Mouse (Mus musculus) liver, embryonic 14.5 days (tissue): ENCODE results near the gene 2310022A10Rik. TPM values are rescaled to one million over a fixed set of nuclear protein-coding genes. Genes with fewer than 3 reads are reported as not detected.

Experiments used
- ATAC-seq: fragments of 200-750 bp; cut with Nextera tagmentation; 2 replicates; pipeline ENCODE4 v1.8.0; 2017; ENCODE audit warnings: moderate number of reproducible peaks, mild to moderate bottlenecking, moderate library complexity; ENCODE audit not compliant: insufficient read depth
- DNase-seq, 3 experiments: peaks; one replicate each; pipeline ENCODE4 v3.0.0-alpha.2; 2012 to 2013; ENCODE audit warnings: low read depth in 3 of 3, low spot score in 3 of 3
- H3K27ac ChIP-seq: fragments of 300-500 bp; sonication (generic); 2 replicates; pipeline ENCODE4 v1.5.1; 2014; ENCODE audit warnings: moderate library complexity, mild to moderate bottlenecking, control low read depth, inconsistent platforms
- H3K27me3 ChIP-seq: fragments of 300-500 bp; sonication (generic); 2 replicates; pipeline ENCODE4 v1.6.1; 2014; ENCODE audit warnings: mild to moderate bottlenecking, low read length, moderate library complexity; ENCODE audit not compliant: control insufficient read depth, insufficient read depth
- H3K36me3 ChIP-seq: fragments of 300-500 bp; sonication (generic); replicated peaks from 2 replicates; pipeline ENCODE4 v1.6.1; 2014; ENCODE audit warnings: low read depth; ENCODE audit not compliant: control insufficient read depth, insufficient read depth
- H3K4me1 ChIP-seq, 2 experiments: fragments of 200-500 bp in 1 of 2; fragments of 300-500 bp in 1 of 2; sonication (generic) in 1 of 2; replicated peaks; 2 replicates each; pipeline ENCODE4 v1.6.1; 2012 to 2014; ENCODE audit warnings: antibody characterized with exemption in 1 of 2, inconsistent platforms in 1 of 2, low read length in 1 of 2; ENCODE audit not compliant: control insufficient read depth in 2 of 2, insufficient read depth in 2 of 2
- H3K4me2 ChIP-seq: fragments of 300-500 bp; sonication (generic); 2 replicates; pipeline ENCODE4 v1.6.1; 2014; ENCODE audit warnings: low read depth, mild to moderate bottlenecking, control low read depth, moderate library complexity
- H3K4me3 ChIP-seq, 2 experiments: fragments of 200-500 bp in 1 of 2; fragments of 300-500 bp in 1 of 2; sonication (generic) in 1 of 2; 2 replicates each; pipeline ENCODE4 v1.5.1; 2012 to 2014; ENCODE audit warnings: low read depth in 2 of 2, low read length in 2 of 2, mild to moderate bottlenecking in 2 of 2, control low read depth in 1 of 2, inconsistent platforms in 1 of 2, moderate library complexity in 1 of 2; ENCODE audit not compliant: insufficient read depth in 1 of 2
- H3K9ac ChIP-seq: fragments of 300-500 bp; sonication (generic); replicated peaks from 2 replicates; pipeline ENCODE4 v1.6.1; 2014; ENCODE audit warnings: mild to moderate bottlenecking, control low read depth, moderate library complexity
- H3K9me3 ChIP-seq: fragments of 300-500 bp; sonication (generic); 2 replicates; pipeline ENCODE4 v1.6.1; 2016; ENCODE audit warnings: low read length, mixed read lengths; ENCODE audit not compliant: control insufficient read depth
- CTCF ChIP-seq: IDR thresholded peaks from 2 replicates; pipeline ENCODE4 v1.5.1; 2016; ENCODE audit warnings: antibody characterized with exemption, low read depth, control low read depth
- EP300 ChIP-seq: IDR thresholded peaks from 2 replicates; pipeline ENCODE4 v1.6.1; 2016; ENCODE audit warnings: antibody characterized with exemption, low read depth
- WGBS: fragments of 180-500 bp; shearing (Covaris S2); extraction: QIAGEN DNeasy Blood & Tissue Kit; methylation state at CpG from one replicate; pipeline ENCODE4 v1.1.7; 2014; ENCODE audit not compliant: insufficient replicate concordance; 5-methylcytosine and 5-hydroxymethylcytosine counted together
- polyA plus RNA-seq, 2 experiments: library from polyadenylated mRNA; depleted of rRNA in 1 of 2; stranded (reverse) in 1 of 2; unstranded in 1 of 2; fragments of >200 nt; fragmentation: Nextera tagmentation in 1 of 2; extraction: Ambion mirVana in 1 of 2; gene quantifications; 2 replicates each; pipeline versions ENCODE4 v1.2.1 to v1.2.3; 2012 to 2014

The 2310022A10Rik gene
- polyA plus RNA-seq, 2 experiments: 12.7 to 13.8 TPM

- TF ChIP-seq CTCF: no peak
- no peak for TF ChIP-seq EP300
- WGBS: 29% methylated on average over 2 of the region's 2 CpGs
- Histone ChIP-seq H3K27ac (peak overlapping the region; percentile 38), H3K9me3 (no peaks in the 10 kb centered on the region), H3K27me3 (no peaks in the 10 kb centered on the region), H3K4me2 (peak overlapping the region; percentile 32), H3K36me3 (peaks cover 21% of the 10 kb centered on the region), H3K4me1 (peaks cover 78 to 82% of the 10 kb centered on the region in 2 experiments), H3K4me3 (0 out of 4 replicates have a peak overlapping the region, but pooled peaks of 1 of the 2 experiments have one; percentile 4), H3K9ac (peak overlapping the region; percentile 19)
- ATAC-seq: peak; percentile 33; the same call in 1 of the 2 replicates
- peak in 1 of 3 experiments; percentile 45 for DNase-seq
Measured at GRCm38 (mm10) chr7:27538797-27539196, 14.2 kb upstream of the 2310022A10Rik start.

- H3K9ac ChIP-seq: peak overlapping the region; percentile 56
- WGBS: 49% methylated on average over 2 of the region's 2 CpGs
- TF ChIP-seq EP300 (peak; percentile 81), CTCF (no peak)
Measured at GRCm38 (mm10) chr7:27540521-27540920, 12.5 kb upstream of the 2310022A10Rik start.

GRCm38 (mm10) chr7:27540935-27541334 lies 12.1 kb upstream of the 2310022A10Rik start:
- Histone ChIP-seq H3K4me2 (peak overlapping the region; percentile 96), H3K36me3 (peaks cover 13% of the 10 kb centered on the region), H3K4me1 (peaks cover 67 to 70% of the 10 kb centered on the region in 2 experiments), H3K9me3 (no peaks in the 10 kb centered on the region), H3K4me3 (peak overlapping the region; percentile 81 to 83), H3K9ac (peak overlapping the region; percentile 56), H3K27me3 (no peaks in the 10 kb centered on the region), H3K27ac (peak overlapping the region; percentile 84)
- WGBS: 75% methylated on average over 6 of the region's 6 CpGs
- ATAC-seq: peak; percentile 7; the same call in 1 of the 2 replicates
- TF ChIP-seq EP300: no peak
- TF ChIP-seq CTCF: no peak
- DNase-seq: no peak

More at GRCm38 (mm10) chr7:27540521-27540920, 12.5 kb upstream of the 2310022A10Rik start:
- peak overlapping the region; percentile 96 for H3K4me2 ChIP-seq
- DNase-seq (peak; percentile 72 to 80 (median 74)), ATAC-seq (peak; percentile 84)
- no peaks in the 10 kb centered on the region for H3K27me3 ChIP-seq
- peak overlapping the region; percentile 84 for H3K27ac ChIP-seq
- H3K4me3 ChIP-seq: peak overlapping the region; percentile 81 to 83
- H3K36me3 ChIP-seq: peaks cover 17% of the 10 kb centered on the region
- H3K4me1 ChIP-seq: peaks cover 71 to 74% of the 10 kb centered on the region in 2 experiments
- H3K9me3 ChIP-seq: no peaks in the 10 kb centered on the region

GRCm38 (mm10) chr7:27541431-27541830 lies 11.6 kb upstream of the 2310022A10Rik start:
- 74% methylated on average over 16 of the region's 16 CpGs for WGBS
- Histone ChIP-seq H3K27me3 (no peaks in the 10 kb centered on the region), H3K4me2 (peak overlapping the region; percentile 96), H3K36me3 (peaks cover 9% of the 10 kb centered on the region), H3K27ac (peak overlapping the region; percentile 84), H3K9me3 (no peaks in the 10 kb centered on the region), H3K4me3 (peak overlapping the region; percentile 81 to 83), H3K9ac (peak overlapping the region; percentile 91; the same call in 1 of the 2 replicates), H3K4me1 (peaks cover 62 to 65% of the 10 kb centered on the region in 2 experiments)
- TF ChIP-seq CTCF (no peak), EP300 (no peak)
- ATAC-seq (no peak), DNase-seq (no peak)

- Histone ChIP-seq H3K4me1 (peaks cover 58 to 60% of the 10 kb centered on the region in 2 experiments), H3K27me3 (no peaks in the 10 kb centered on the region), H3K9me3 (no peaks in the 10 kb centered on the region), H3K4me2 (peak overlapping the region; percentile 96), H3K9ac (peak overlapping the region; percentile 91), H3K27ac (peak overlapping the region; percentile 72; the same call in 1 of the 2 replicates), H3K4me3 (peak overlapping the region; percentile 81 to 83), H3K36me3 (peaks cover 5% of the 10 kb centered on the region)
- ATAC-seq (no peak), DNase-seq (no peak)
- no peak for TF ChIP-seq EP300
- no peak for TF ChIP-seq CTCF
- WGBS: 53% methylated on average over 5 of the region's 5 CpGs
Measured at GRCm38 (mm10) chr7:27541922-27542321, 11.1 kb upstream of the 2310022A10Rik start.
